Mouse (Mus musculus) kidney, embryonic 14.5 days (tissue): ENCODE results near the gene Zfp663. TPM values are rescaled to one million over a fixed set of nuclear protein-coding genes. Genes with fewer than 3 reads are reported as not detected.

Experiments used
- ATAC-seq: fragments of 200-750 bp; cut with Nextera tagmentation; 2 replicates; pipeline ENCODE4 v1.8.0; 2017; ENCODE audit warnings: moderate number of reproducible peaks, mild to moderate bottlenecking, moderate TSS enrichment, moderate library complexity; ENCODE audit not compliant: low FRiP score, low TSS enrichment
- H3K27ac ChIP-seq: fragments of 300-500 bp; sonication (generic); 2 replicates; pipeline ENCODE4 v1.5.1; 2014; ENCODE audit warnings: low read depth, mild to moderate bottlenecking, low read length, moderate library complexity, mixed read lengths
- H3K27me3 ChIP-seq: fragments of 300-500 bp; sonication (generic); 2 replicates; pipeline ENCODE4 v1.6.1; 2014; ENCODE audit warnings: mild to moderate bottlenecking, low read length; ENCODE audit not compliant: control insufficient read depth, insufficient read depth
- H3K36me3 ChIP-seq: fragments of 300-500 bp; sonication (generic); 2 replicates; pipeline ENCODE4 v1.6.1; 2014; ENCODE audit warnings: low read length, mixed read lengths; ENCODE audit not compliant: control insufficient read depth, insufficient read depth
- H3K4me1 ChIP-seq: fragments of 300-500 bp; sonication (generic); 2 replicates; pipeline ENCODE4 v1.6.1; 2014; ENCODE audit warnings: low read length, mixed read lengths; ENCODE audit not compliant: control insufficient read depth, insufficient read depth
- H3K4me2 ChIP-seq: fragments of 300-500 bp; sonication (generic); replicated peaks from 2 replicates; pipeline ENCODE4 v1.6.1; 2014; ENCODE audit warnings: low read depth, mild to moderate bottlenecking, low read length
- H3K4me3 ChIP-seq: fragments of 300-500 bp; sonication (generic); 2 replicates; pipeline ENCODE4 v1.5.1; 2014; ENCODE audit warnings: mild to moderate bottlenecking, low read length
- H3K9ac ChIP-seq: fragments of 300-500 bp; sonication (generic); 2 replicates; pipeline ENCODE4 v1.6.1; 2014; ENCODE audit warnings: low read depth, mild to moderate bottlenecking, low read length, moderate library complexity
- H3K9me3 ChIP-seq: fragments of 300-500 bp; sonication (generic); 2 replicates; pipeline ENCODE4 v1.6.1; 2016; ENCODE audit warnings: low read length; ENCODE audit not compliant: control insufficient read depth
- WGBS: fragments of 180-500 bp; shearing (Covaris S2); extraction: QIAGEN DNeasy Blood & Tissue Kit; methylation state at CpG from one replicate; pipeline ENCODE4 v1.1.7; 2014; 5-methylcytosine and 5-hydroxymethylcytosine counted together
- polyA plus RNA-seq: library from polyadenylated mRNA; unstranded; fragments of >200 nt; fragmentation: Nextera tagmentation; extraction: Ambion mirVana; gene quantifications from 2 replicates; pipeline ENCODE4 v1.2.1, GENCODE M21; 2014

The Zfp663 gene
- polyA plus RNA-seq, 1 experiment from 2014 or later: 0.88 TPM

DNA sequence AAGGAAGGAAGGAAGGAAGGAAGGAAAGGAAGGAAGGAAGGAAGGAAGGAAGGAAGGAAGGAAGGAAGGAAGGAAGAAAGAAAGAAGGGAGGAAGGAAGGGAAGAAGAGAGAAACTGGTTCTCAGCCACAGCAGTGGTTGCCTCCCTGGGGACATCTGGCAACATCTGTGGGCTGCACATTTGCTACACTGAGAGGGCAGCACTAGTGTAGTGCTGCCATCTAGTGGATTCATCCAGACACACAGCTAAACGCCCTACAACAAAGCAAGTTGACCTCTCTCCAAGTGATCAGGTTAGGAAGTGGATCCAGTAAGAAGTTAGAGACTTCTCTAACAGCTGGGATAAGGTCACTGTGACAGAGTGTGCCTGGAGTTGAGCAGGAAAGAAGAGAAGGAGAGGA is 7.7 kb downstream of the Zfp663 start:
- Histone ChIP-seq H3K27me3 (no peaks in the 10 kb centered on the region; the same call in 1 of the 2 replicates), H3K9ac (no peak overlapping the region), H3K9me3 (no peaks in the 10 kb centered on the region; the same call in 1 of the 2 replicates), H3K36me3 (no peaks in the 10 kb centered on the region), H3K27ac (no peak overlapping the region), H3K4me2 (no peak overlapping the region), H3K4me1 (peaks cover 7% of the 10 kb centered on the region), H3K4me3 (no peak overlapping the region)
- WGBS: 0% methylated on average over 1 of the region's 1 CpGs
- ATAC-seq: peak; percentile 56; the same call in 1 of the 2 replicates

GRCm38 (mm10) chr2:165351828-165352513 is 16.6 kb downstream of the Zfp663 start:
- H3K9me3 ChIP-seq: peaks cover 20% of the 10 kb centered on the region
- H3K4me3 ChIP-seq: no peak overlapping the region
- no peaks in the 10 kb centered on the region for H3K4me1 ChIP-seq
- WGBS: 92% methylated on average over 20 of the region's 20 CpGs
- H3K36me3 ChIP-seq: no peaks in the 10 kb centered on the region
- no peaks in the 10 kb centered on the region for H3K27me3 ChIP-seq
- no peak for ATAC-seq
- H3K27ac ChIP-seq: no peak overlapping the region
- H3K4me2 ChIP-seq: no peak overlapping the region
- no peak overlapping the region for H3K9ac ChIP-seq

DNA sequence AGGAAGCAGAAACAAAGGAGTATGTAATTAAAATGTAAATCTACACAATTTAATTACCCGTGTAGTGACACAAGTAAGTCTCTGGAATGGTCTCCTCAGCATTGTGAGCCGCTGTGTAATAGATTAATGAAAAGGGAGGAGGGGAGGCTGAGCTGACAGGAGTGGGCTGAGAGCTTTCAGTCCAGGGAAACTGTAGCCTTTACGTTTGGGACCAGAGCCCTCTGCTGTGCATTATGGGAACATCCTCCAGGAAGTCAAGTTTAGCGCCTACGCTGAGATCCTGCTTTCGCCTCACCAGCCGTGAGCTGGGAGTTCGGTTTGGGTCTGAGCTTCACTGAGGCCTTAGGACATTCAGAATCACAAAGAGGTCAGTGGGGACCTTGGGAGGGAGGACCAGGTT is 19.1 kb downstream of the Zfp663 start:
- H3K4me1 ChIP-seq: no peaks in the 10 kb centered on the region
- ATAC-seq: peak; percentile 52; the same call in 1 of the 2 replicates

DNA sequence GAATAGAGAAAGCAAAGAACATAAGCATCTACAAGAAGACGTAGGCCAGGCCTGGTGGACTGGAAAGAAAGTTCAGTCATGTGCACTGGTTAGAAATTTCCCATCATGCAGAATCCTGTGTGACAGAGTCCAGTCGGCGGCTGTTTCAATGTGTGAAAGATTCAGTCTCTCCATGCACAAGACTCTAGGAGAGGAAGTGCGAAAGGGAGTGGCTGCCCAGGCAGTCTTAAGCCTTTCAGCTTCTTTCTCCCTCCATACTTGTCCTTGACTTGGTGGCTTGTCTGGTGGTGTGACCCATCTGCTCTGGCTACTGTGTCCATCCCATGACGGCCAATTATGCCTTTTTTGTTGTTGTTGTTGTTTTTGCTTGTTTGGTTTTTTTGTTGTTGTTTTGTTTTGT is 22.3 kb downstream of the Zfp663 start:
- Histone ChIP-seq H3K27me3 (no peaks in the 10 kb centered on the region), H3K4me1 (no peaks in the 10 kb centered on the region), H3K9me3 (0 out of 2 replicates have a peak, but pooled peaks cover 2% of the 10 kb centered on the region), H3K9ac (no peak overlapping the region), H3K27ac (no peak overlapping the region), H3K36me3 (no peaks in the 10 kb centered on the region), H3K4me3 (no peak overlapping the region), H3K4me2 (no peak overlapping the region)
- WGBS: 93% methylated on average over 5 of the region's 5 CpGs
- no peak for ATAC-seq

More for the DNA sequence above, 19.1 kb downstream of the Zfp663 start:
- peaks cover 20% of the 10 kb centered on the region for H3K9me3 ChIP-seq
- H3K36me3 ChIP-seq: no peaks in the 10 kb centered on the region
- H3K4me3 ChIP-seq: no peak overlapping the region
- H3K27me3 ChIP-seq: no peaks in the 10 kb centered on the region
- 27% methylated on average over 8 of the region's 8 CpGs for WGBS
- H3K9ac ChIP-seq: no peak overlapping the region
- no peak overlapping the region for H3K27ac ChIP-seq
- H3K4me2 ChIP-seq: no peak overlapping the region

DNA sequence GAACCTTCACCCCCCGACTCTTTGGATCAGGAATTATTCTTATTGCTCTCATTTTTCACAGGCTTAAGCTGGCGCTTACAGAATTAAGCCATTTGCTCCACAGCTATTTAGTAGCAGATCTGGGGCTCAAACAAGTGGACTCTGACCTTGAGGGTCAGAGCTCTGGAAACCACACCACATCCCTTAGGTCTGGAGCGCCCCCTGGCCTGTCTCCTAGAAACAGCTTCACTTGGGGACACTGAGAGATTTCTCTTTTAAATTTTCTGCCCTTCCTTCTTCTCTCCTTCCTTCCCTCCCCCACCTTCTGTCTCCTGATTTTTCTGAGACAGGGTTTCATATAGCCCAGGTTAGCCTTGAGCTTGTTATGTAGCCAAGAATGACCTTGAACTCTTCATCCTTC is 31.3 kb downstream of the Zfp663 start:
- Histone ChIP-seq H3K36me3 (no peaks in the 10 kb centered on the region), H3K4me1 (0 out of 2 replicates have a peak, but pooled peaks cover 5% of the 10 kb centered on the region), H3K9ac (no peak overlapping the region), H3K27ac (no peak overlapping the region), H3K4me3 (no peak overlapping the region), H3K9me3 (no peaks in the 10 kb centered on the region), H3K4me2 (no peak overlapping the region), H3K27me3 (peaks cover 3% of the 10 kb centered on the region; the same call in 1 of the 2 replicates)
- no peak for ATAC-seq
- 31% methylated on average over 3 of the region's 3 CpGs for WGBS

DNA sequence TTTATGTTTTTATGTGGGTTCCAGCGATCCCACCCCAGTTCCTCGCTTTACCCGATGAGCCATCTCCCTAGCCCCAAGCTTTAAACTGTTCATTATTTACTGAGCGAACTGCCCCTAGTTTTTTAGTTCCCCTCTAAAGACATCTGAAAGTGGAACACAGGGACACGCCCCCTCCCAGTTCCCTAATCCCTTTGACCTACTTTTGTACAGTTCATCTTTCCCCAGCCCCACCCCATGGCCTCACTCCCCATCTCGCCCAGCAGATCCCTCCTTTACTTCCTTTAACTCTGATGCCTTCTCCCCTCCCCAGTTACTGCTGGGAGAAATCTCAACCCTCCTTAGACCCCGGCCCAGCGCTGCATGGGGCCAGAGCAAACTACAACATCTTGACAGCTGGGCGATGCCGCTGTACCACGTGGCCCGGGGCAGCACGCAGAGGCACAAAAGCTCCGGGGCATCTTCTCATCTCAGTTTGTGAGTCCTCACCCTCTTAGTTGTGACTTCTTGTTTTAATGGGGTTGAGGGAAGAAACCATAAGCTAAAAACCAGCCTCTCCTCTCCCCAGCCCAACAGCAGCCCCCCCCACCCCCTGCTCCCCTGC is 35.8 kb downstream of the Zfp663 start:
- Histone ChIP-seq H3K9ac (no peak overlapping the region), H3K4me2 (no peak overlapping the region), H3K27me3 (no peaks in the 10 kb centered on the region), H3K36me3 (no peaks in the 10 kb centered on the region), H3K4me1 (0 out of 2 replicates have a peak, but pooled peaks cover 5% of the 10 kb centered on the region), H3K4me3 (no peak overlapping the region), H3K27ac (no peak overlapping the region), H3K9me3 (0 out of 2 replicates have a peak, but pooled peaks cover 3% of the 10 kb centered on the region)
- 65% methylated on average over 14 of the region's 14 CpGs for WGBS
- ATAC-seq: no peak

- 31% methylated on average over 3 of the region's 3 CpGs for WGBS
- Histone ChIP-seq H3K9ac (no peak overlapping the region), H3K4me1 (peaks cover 15% of the 10 kb centered on the region), H3K9me3 (0 out of 2 replicates have a peak, but pooled peaks cover 3% of the 10 kb centered on the region), H3K27me3 (no peaks in the 10 kb centered on the region), H3K36me3 (no peaks in the 10 kb centered on the region), H3K27ac (no peak overlapping the region), H3K4me3 (no peak overlapping the region), H3K4me2 (no peak overlapping the region)
- no peak for ATAC-seq
Measured at GRCm38 (mm10) chr2:165329703-165330102, 38.8 kb downstream of the Zfp663 start.

DNA sequence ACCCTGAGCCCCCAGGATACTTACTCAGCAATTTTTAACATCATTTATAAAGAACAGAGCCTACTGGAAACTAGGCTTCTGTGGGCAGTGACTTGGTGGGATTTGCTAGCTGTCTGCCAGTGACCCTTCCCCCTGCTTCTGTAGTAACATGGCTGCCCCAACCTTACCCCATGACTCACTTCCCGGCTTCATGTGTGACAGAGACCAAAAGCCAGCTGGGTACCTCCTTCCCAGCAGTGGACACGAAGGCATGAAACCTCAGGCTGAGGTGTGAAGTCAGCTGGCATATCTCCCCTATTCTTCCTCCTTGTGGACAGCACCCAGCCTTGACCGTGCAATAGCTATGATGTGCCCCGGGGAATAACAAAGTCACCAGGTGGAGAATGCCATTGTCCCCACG is 39.8 kb downstream of the Zfp663 start:
- Histone ChIP-seq H3K9me3 (0 out of 2 replicates have a peak, but pooled peaks cover 3% of the 10 kb centered on the region), H3K4me2 (no peak overlapping the region), H3K27me3 (no peaks in the 10 kb centered on the region), H3K27ac (no peak overlapping the region), H3K4me3 (no peak overlapping the region), H3K36me3 (no peaks in the 10 kb centered on the region), H3K9ac (no peak overlapping the region), H3K4me1 (peaks cover 25% of the 10 kb centered on the region)
- WGBS: 73% methylated on average over 5 of the region's 5 CpGs
- no peak for ATAC-seq

DNA sequence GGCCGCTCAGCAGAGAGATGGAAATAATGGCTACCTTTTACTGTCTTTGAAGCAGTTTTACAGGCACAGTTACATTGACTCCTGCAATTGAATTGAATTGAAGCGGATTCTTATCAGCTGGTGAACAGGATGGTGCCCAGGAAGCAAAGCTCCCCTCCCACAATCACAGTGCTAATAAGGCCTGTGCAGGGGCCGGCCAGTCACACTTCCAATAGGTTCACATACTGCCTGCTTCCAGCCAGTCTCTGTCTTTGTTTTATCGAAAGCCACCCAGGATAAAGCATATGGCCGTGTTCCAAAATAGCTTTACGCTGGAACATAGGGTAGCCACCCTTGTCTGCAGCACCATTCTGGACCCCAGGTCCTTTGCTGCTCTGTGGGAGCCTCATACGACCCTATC is 41.1 kb downstream of the Zfp663 start:
- ATAC-seq: no peak
- Histone ChIP-seq H3K4me3 (peak overlapping the region; percentile 96; the same call in 1 of the 2 replicates), H3K9ac (no peak overlapping the region), H3K4me1 (peaks cover 34% of the 10 kb centered on the region), H3K36me3 (no peaks in the 10 kb centered on the region), H3K27me3 (no peaks in the 10 kb centered on the region), H3K4me2 (peak overlapping the region; percentile 48), H3K9me3 (0 out of 2 replicates have a peak, but pooled peaks cover 3% of the 10 kb centered on the region), H3K27ac (no peak overlapping the region)
- WGBS: 46% methylated on average over 7 of the region's 7 CpGs
